Mouse (Mus musculus) cerebellum, postnatal 14 days (tissue): ENCODE measurements around the gene Fbxo44.
"Not testable (repeated sequence)": the region's sequence is repeated elsewhere in the genome, so short reads cannot be mapped to it uniquely, and the experiment has no call there.

ENCODE experiments used
- DNase-seq, 2 experiments: peaks; one replicate each; pipeline ENCODE4 v3.0.0; 2021; ENCODE audit warnings: mixed read lengths in 2 of 2

The Fbxo44 gene

DNA sequence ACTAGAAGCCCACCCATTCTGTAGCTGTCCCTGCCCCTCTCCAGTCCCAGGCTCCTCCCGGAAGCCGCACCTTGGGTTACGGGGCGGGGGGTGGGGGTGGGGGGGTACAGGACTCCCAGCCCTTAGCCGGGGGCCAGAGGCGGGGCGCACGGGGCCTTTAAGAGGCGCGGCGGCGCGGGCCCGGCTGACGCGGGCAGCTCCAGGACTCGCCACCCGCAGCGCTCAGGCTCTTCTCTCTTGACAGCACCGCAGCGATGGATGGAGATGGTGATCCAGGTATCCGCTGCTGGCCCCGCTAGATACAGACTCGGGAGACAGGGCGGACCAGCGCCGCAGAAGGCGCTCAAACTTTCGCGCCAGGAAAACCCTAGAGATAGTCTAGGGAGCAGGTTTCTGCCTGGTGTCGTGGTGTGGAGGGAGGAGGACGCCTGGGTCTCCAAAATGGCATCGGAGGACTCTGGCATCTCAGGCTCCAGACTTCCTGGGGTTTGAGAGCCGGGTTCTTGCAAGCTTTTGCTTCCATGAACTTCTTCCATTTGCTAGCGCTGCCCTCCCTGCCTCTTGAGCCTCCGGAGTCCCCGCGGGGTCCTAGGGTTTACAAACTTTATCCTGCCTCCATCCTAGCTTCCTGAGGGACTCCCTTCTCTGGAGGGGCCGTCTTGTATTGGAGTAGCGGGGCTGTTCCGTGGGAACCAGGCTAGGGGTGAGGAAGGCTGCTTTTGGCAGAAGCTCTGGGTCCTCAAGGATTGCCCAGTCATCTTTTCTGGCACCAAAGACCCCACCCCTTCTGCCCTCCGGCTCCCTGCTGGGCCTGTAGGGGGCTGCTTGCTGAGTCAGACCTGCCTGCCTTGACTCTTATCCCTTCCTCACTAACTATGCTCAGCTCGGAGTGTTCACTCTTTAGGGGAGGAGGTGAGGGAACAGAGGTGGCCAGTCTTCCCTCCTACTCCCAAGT lies at the start of gene Fbxo44, which contains the start of gene Fbxo2:
Fbxo44 (minus strand) TSS at position 47 of the 955 bp plus-strand sequence.
Fbxo2 (plus strand) TSS at position 186 of the 955 bp plus-strand sequence.
- peak; percentile 64 to 70 for DNase-seq

DNA sequence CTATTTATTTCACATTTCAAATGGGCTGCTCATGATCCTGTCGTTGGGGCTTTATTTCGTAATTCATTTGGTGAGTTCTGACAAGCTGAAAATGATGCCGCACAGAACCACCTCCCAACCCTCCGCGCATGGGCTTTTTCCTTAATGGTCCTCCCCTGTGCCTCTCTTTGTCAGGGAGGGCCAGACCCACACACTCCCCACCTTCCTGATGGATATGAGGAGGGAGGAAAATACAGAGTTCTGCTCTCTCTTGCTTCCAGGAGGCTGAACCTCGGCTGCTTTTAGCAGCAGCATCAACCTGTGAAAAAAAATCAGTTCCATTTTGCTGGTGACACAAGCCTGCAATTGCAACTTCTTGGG lies 44.6 kb upstream of the Fbxo44 start:
- no peak for DNase-seq

DNA sequence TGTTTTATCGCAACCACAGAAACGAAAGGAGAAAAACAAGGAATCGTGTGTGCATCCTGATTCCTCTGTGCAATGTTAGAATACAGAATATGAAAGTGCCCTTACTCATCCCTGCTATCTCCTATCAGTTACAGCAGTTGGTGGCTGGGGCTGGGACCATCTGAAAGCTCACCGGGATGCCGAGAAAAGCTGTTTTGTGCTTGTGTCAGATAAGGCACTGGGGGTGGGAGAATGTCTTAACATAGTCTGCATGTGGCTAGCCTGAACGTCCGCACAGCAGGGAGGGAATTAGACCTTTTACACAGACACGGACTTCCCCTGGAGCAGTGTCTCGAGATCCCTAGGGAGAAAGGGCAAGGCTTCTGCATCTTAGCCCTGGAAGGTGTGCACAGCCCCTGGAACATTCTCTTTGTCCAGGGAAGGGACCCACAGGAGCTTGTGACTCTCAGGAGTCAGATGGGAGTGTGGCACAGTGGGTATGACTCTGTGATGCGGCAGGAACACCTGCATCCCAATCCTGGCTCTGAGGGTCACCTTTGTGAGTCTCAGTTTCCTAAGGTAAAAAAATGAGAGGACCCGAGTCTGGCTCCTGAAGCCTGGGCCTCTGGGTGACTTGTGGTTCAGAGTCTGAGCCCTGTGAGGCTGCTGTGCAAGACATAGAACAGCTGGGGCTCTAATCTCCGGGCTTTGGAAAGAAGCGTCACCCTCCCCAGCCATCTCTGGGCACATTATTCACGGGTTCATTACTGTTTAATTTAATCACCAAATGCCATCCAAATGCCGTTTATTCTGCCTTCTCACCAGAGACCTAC lies 44.0 kb upstream of the Fbxo44 start:
- no peak for DNase-seq

DNA sequence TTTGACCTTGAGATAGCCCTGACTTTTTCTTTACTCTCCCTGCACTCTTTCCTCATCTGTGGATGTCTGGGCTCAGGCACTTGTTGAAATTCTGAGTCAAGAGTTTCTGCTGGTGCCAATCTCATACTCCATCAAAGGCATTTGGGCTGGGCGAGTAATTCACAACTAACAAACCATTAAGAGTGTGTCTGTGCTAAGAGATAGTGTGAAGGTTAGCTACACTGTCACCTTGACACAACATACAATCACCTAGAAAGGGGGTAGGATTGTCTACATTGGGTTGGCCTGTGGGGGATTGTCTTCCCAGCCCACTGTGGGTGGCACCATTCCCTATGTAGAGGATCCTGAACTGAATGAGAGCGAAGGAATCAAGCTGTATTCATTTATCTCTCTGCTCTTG lies 43.3 kb upstream of the Fbxo44 start:
- DNase-seq: no peak

- DNase-seq: no peak
Observed at GRCm38 (mm10) chr4:148198721-148199120, 38.4 kb upstream of the Fbxo44 start.

- DNase-seq: no peak
Observed at GRCm38 (mm10) chr4:148194400-148194799, 34.1 kb upstream of the Fbxo44 start.

- peak in 1 of 2 experiments; percentile 44 for DNase-seq
Observed at GRCm38 (mm10) chr4:148192707-148193245, 32.5 kb upstream of the Fbxo44 start.

DNA sequence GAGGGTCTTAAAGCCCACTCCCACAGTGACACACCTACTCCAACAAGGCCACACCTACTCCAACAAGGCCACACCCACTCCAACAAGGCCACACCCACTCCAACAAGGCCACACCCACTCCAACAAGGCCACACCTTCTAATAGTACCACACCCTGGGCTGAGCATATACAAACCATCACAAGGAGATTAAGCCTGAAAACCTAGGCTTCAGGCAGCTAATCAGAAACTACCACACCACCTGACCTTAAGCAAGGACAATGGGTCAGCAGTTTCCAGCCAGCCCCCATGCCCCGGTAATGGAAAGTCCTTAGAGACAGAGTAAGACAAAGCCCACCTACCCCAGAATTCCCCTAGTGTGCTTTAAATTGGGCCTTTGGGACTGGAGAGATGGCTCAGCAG lies 28.5 kb upstream of the Fbxo44 start:
- DNase-seq: not testable (repeated sequence)

DNA sequence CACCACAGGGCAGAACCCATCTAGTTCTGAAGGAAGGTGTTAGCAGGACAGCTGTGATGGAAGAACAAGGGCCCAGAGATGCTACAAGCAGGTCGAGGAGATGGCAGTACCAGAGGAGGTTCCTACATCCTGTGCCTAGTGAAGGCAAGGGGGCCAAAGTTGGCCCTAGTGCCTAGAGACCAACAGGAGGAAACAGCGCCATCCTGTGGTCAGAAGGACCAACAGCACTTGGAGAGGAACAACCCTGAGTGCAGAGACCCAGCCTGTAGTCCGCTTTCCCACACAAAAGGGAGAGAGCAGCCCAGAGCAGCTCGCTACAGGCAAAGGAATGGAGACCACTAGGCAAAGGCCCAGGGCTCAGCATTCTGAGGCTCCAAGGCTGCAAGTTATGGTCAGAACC lies 25.5 kb upstream of the Fbxo44 start:
- no peak for DNase-seq

DNA sequence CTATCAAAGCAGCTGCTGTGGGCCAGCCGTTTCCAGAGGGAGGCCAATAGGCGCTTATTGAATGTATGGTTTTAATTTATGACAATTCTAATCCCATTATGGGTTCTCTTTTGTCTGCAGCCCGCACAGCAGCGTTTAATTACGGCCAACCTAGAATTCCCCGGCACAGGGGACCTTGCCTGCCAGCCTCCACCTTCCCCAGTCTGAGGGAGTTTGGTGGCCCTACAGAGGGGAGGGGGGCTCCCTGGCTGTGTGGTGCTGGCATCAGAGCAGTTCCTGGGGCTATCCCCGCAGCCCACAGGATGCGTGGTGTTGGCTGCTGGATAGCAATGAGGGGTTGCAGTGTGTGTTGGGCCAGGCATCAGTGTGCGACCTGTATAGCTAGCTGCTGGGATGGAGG lies 24.3 kb upstream of the Fbxo44 start:
- no peak for DNase-seq

GRCm38 (mm10) chr4:148182363-148182762 lies 22.1 kb upstream of the Fbxo44 start:
- no peak for DNase-seq

- DNase-seq: no peak
Observed at GRCm38 (mm10) chr4:148181483-148181882, 21.2 kb upstream of the Fbxo44 start.

GRCm38 (mm10) chr4:148177716-148178115 lies 17.4 kb upstream of the Fbxo44 start:
- DNase-seq: no peak

GRCm38 (mm10) chr4:148176603-148177002 lies 16.3 kb upstream of the Fbxo44 start:
- not testable (repeated sequence) for DNase-seq

DNA sequence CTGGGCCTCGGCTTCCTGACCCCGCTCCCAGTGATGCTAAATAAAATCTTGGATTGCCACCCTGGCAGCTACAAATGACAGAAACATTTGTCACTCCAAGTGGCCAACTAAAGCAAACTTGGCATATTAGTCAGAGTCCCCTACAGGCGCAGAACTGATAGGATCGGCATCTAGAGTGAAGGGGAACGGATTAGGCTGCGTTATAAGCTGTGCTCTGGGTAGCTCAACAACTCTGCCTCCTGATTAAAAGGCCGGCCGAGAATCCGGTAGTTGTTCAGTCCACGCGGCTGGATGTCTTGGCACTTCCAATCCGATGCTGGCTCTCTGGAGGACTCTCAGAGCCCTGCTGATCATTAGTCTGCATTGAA lies 14.2 kb upstream of the Fbxo44 start:
- DNase-seq: no peak

- peak; percentile 62 to 74 for DNase-seq
Observed at GRCm38 (mm10) chr4:148173811-148174494, 13.7 kb upstream of the Fbxo44 start.

DNA sequence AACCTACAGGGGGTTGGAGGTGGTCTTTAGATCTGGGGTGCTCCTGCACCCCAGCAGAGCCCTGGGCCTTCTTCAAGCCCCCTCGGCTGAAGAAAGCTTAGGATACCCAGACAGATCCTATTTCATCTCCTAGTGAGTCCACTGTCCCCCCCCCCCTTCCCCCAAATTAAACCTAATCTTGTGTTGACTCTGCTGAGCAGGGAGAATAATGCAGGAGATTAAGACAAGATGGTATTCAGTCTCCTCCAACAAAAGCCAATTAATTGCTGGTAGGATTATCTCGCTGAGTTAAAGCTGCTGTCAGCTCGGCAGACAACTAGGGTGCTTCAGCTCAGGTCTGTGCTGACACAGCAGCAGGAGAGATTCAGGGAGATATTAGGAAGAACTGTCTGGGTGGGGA lies 11.0 kb upstream of the Fbxo44 start:
- no peak for DNase-seq

DNA sequence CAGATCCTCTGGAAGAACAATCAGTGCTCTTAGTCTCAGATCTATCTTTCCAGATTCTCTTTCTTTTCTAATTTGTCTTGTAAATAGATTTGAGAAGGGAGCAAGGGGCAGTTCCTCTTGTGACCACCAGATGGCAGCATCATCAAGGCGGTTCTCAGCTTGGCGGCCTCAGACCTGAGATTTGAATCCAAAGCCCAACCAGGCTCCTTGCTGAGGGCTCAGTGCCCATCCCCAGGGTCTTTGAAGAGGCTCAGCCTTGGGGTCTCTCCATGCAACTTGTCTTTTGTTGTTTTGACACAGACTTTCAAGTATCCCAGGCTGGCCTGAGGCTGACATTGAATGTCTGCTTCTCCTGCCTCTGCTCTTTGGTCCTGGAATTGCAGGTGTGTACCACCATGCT lies 10.6 kb upstream of the Fbxo44 start:
- DNase-seq: peak; percentile 80 to 81

DNA sequence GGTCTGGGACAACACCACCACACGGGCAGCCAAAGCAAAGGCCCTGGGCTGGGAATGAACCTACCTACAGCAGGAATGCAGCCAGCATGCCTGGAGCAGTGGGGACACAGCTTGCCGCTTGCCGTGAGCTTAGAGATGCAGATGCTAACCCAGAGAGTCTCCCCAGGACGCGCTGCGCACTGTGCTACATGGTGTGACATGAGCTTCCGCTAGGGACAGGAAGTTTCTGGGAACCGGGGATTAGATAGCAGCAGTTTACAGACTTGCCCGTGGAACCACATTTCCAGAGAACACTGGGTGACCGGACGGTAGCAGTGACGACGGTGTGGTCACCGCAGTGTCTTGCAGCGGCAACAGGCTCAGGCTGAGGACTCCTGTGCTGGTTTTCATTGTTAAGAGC lies 9.3 kb upstream of the Fbxo44 start:
- DNase-seq: no peak

GRCm38 (mm10) chr4:148168287-148168686 lies 8.0 kb upstream of the Fbxo44 start:
- peak; percentile 84 to 87 for DNase-seq

DNA sequence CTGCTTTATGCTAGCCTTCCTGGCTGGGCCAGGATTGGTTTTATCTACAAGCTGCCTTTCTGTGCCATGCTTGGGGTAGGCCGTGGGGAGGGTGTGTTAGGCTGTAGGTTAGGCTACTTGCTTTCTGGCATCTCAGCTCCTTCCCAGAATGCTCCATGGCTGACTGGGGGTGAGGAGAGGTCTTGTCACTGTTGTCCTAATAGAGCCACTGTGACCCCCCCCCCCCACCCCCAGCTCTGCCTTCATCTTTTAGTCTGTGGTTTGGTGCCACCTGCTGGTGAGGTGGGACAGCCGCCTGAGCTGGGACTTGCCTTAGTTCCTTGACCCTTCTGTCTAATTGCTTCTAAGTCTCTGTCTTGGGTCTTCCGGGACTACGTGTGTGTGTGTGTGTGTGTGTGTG lies 6.7 kb upstream of the Fbxo44 start:
- DNase-seq: peak; percentile 83 to 92

DNA sequence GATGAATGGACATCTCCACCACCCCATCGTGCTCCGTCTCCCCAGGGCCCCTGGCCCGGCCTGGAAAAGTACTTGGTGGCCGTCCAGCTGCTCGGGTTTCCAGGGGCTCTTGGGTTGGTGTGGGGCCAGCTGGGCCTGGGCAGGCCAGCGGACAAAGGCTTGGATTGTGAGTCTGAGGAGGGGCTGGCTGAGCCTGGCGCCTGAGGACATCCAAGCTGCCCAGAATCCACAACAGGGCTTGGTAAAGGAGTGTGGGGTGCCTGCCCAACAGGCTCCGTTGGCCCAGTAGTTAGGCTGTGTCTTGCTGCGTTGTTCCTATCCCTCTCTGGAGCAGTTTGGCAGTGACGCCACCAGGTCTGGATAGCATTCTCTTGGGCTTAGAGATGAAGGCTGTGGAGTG lies 6.1 kb upstream of the Fbxo44 start:
- peak; percentile 67 to 74 for DNase-seq

DNA sequence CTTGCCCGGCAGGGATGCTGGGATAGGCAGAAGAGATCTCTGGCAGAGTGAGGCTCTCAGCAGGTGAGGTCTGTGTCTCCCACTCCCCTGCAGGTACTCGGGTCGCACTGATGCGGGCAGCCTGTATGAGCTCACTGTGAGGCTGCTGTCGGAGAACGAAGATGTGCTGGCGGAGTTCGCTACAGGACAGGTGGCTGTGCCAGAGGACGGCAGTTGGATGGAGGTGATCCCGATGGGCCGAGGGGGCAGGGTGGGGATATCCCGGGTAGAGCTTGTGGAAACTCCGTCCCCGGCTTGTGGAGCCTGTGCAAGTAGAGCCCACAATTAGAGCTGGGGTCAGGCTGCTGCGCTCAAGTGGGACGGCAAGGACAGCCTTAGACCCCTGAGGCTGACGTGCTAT lies 5.3 kb upstream of the Fbxo44 start:
- no peak for DNase-seq
